Mouse (Mus musculus) ES-Bruce4 (cell line): Measurements from ENCODE around the gene AC141477.1. TPM values are rescaled to one million over a fixed set of nuclear protein-coding genes. Genes with fewer than 3 reads are reported as not detected.

Experiments used
- H3K27ac ChIP-seq: 2 replicates; pipeline ENCODE4 v1.5.1; 2012; ENCODE audit warnings: low read length, inconsistent platforms; ENCODE audit not compliant: insufficient read depth
- H3K27me3 ChIP-seq: 2 replicates; pipeline ENCODE4 v1.6.1; 2012; ENCODE audit warnings: mild to moderate bottlenecking, low read length, inconsistent platforms; ENCODE audit not compliant: control insufficient read depth, poor library complexity, insufficient read depth, severe bottlenecking
- H3K36me3 ChIP-seq: 2 replicates; pipeline ENCODE4 v1.6.1; 2012; ENCODE audit warnings: inconsistent platforms, mild to moderate bottlenecking, low read length, moderate library complexity; ENCODE audit not compliant: control insufficient read depth, poor library complexity, insufficient read depth, severe bottlenecking
- H3K4me1 ChIP-seq: one replicate; pipeline ENCODE4 v1.8.1; 2011; ENCODE audit warnings: low read length; ENCODE audit not compliant: control insufficient read depth, insufficient read depth
- H3K4me3 ChIP-seq: 2 replicates; pipeline ENCODE4 v1.5.1; 2011; ENCODE audit warnings: low read depth, mild to moderate bottlenecking, low read length
- H3K9ac ChIP-seq: 2 replicates; pipeline ENCODE4 v1.6.1; 2012; ENCODE audit warnings: low read depth, mild to moderate bottlenecking, inconsistent platforms; ENCODE audit not compliant: poor library complexity, severe bottlenecking
- H3K9me3 ChIP-seq: replicated peaks from 2 replicates; pipeline ENCODE4 v1.6.1; 2012; ENCODE audit warnings: mild to moderate bottlenecking, low read length, inconsistent platforms; ENCODE audit not compliant: control insufficient read depth, poor library complexity, insufficient read depth, severe bottlenecking
- CTCF ChIP-seq: IDR thresholded peaks from one replicate; pipeline ENCODE4 v1.8.1; 2011; ENCODE audit warnings: low read depth, low read length
- EP300 ChIP-seq: IDR thresholded peaks from 2 replicates; pipeline ENCODE4 v1.6.1; 2011; ENCODE audit warnings: low read depth, low read length; ENCODE audit not compliant: insufficient read depth
- POLR2A ChIP-seq: IDR thresholded peaks from one replicate; pipeline ENCODE4 v1.8.1; 2011; ENCODE audit warnings: low read length; ENCODE audit not compliant: insufficient read depth
- polyA plus RNA-seq: library from polyadenylated mRNA; stranded (reverse); fragments of >200 nt; gene quantifications from 2 replicates; pipeline ENCODE4 v1.2.4, GENCODE M21; 2011; ENCODE audit warnings: low read depth; ENCODE audit not compliant: missing spikeins, insufficient read depth, insufficient read length

AC141477.1 gene
- polyA plus RNA-seq, 1 experiment, result 47.3 TPM

DNA sequence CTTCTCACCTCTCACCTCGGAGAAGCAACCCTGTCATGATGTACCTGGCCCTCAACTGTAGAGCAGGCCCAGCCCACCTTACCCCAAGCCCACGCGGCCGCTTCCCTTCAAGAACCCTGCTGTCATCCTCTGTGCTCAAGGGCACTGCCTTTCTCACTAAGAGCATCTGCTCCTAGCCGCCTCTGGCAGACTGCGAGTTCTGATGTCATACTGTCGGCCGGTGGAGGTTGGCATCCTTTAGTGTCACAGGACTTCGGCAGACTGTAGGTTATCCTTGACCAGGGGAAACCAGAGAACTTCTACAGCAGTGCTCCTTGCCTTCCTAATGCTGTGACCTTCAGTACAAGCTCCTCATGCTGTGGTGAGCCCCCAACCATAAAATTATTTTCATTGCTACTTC is 49.1 kb downstream of the AC141477.1 start:
- H3K4me1 ChIP-seq, result no peaks in the 10 kb centered on the region

More for the DNA sequence above, 49.1 kb downstream of the AC141477.1 start:
- H3K36me3 ChIP-seq, result peaks cover 33% of the 10 kb centered on the region
- H3K9me3 ChIP-seq, result no peaks in the 10 kb centered on the region
- H3K4me3 ChIP-seq, result no peak overlapping the region
- no peak overlapping the region for H3K27ac ChIP-seq
- H3K9ac ChIP-seq, result no peak overlapping the region
- H3K27me3 ChIP-seq, result no peaks in the 10 kb centered on the region
- no peak for TF ChIP-seq POLR2A
- TF ChIP-seq EP300, result no peak
- no peak for TF ChIP-seq CTCF

Other genes with a start within 250 kb of the AC141477.1 start
- gene Prmt2, start 202.6 kb downstream of the AC141477.1 start, polyA plus RNA-seq, result 22.5 and 28.6 TPM in 2 replicates
- gene S100b, start 186.6 kb downstream of the AC141477.1 start, polyA plus RNA-seq, result not detected in 2 replicates
- gene Dip2a, start 95.2 kb downstream of the AC141477.1 start, polyA plus RNA-seq, result 10.4 and 12.5 TPM in 2 replicates
- 42.2 and 47.0 TPM in 2 replicates for gene Pcnt, start 2.3 kb upstream of the AC141477.1 start, polyA plus RNA-seq
- not detected in 2 replicates for gene 2610028H24Rik, start 8.6 kb upstream of the AC141477.1 start, polyA plus RNA-seq
- gene Mcm3ap, start 28.5 kb upstream of the AC141477.1 start, polyA plus RNA-seq, result 59.1 and 66.6 TPM in 2 replicates
- 4.1 and 5.6 TPM in 2 replicates for gene Ybey, start 28.7 kb upstream of the AC141477.1 start, polyA plus RNA-seq
- gene Lss, start 91.1 kb upstream of the AC141477.1 start, polyA plus RNA-seq, result 111 and 112 TPM in 2 replicates
- gene Spatc1l, start 121.8 kb upstream of the AC141477.1 start, polyA plus RNA-seq, result not detected in 2 replicates
- gene Ftcd, start 135.2 kb upstream of the AC141477.1 start, polyA plus RNA-seq, result not detected in 2 replicates
- 2.7 and 3.0 TPM in 2 replicates for gene Col6a2, start 183.2 kb upstream of the AC141477.1 start, polyA plus RNA-seq